Mouse (Mus musculus): ENCODE data around the gene Gls. TPM values are rescaled to one million over a fixed set of nuclear protein-coding genes. Genes with fewer than 3 reads are reported as not detected.

Gene Gls
- total RNA-seq, 2 experiments from 2014 or later, result 57.0 to 77.5 TPM

GRCm38 (mm10) chr1:52121052-52121451 is 112.0 kb downstream of the Gls start:
- no peak for DNase-seq

DNA sequence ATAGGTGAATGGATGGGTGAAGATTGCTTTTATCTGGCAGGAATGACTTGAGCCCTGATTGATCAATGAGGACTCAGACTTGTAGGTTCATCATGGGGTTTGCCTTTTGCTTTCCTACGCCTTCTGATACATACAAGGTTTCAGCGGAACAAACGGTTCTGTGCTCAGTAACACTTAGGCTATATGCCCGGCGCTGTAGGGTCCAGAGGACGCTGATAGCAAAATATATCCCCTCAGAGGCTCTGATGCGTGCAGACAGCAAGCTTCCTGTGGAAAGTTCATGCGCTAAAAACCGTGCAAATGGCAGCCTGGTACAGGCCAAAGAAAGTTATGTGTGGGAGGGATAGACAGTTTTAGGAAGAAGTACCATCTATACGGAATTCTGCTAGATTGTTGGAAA is 112.8 kb downstream of the Gls start:
- DNase-seq, result no peak

DNA sequence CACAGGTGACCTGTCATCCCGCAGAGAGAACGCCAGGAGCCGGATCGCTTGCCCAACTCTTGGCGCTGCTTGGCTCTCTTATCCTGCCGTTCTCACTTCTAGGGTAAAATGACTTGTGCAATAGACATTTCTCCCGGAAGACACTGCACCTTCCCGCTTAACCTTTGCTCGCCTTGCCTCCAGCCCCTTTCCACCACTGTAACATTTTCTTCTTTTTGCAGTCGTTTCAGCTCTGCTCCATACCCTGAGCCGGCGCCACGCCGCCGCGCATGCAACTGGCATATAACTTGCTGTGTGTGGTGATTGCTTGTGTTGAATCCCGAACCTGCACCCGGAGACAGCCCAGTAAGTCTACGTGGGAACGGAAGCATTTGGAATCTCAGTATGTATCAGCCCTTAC is 113.3 kb downstream of the Gls start:
- DNase-seq, result no peak

DNA sequence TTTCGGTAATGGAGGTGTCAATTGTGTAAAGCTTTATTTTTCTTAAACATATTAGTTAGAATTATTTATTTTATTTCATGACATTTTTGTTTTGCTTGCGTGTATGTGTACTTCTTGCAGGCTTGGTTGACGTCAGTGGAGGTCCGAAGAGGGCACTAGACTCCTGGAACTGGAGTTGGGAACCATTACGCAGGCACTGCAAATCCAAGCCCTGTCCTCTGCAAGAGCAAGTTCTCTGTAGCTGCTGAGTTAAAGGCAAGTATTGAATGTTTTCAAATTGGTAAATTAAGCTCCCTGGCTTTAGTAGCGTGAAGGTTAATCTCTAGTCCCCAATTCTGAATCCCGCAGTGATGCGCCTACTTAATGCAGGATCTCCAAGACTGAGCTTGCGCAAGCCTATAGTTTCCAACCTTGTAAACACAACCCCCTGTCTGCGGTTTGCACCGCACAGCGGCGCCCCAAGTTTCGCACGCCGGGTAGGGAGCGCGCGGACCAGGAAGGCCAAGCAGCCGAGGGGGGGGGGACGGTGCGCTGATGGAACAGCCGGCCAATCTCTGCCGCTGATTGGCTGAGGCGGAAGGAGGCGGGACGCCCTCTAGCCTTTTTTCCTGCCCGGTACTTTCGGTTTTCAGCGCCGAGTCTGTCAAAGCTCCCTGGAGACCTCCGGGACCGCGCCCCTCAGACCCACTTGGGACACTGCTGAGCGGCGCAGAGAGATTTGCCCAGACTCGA is 114.0 kb downstream of the Gls start, which contains the start of gene Stat1:
Stat1 (plus strand) TSS at position 581 of the 732 bp plus-strand sequence.
- DNase-seq, result peak; percentile 88

- no peak for DNase-seq
Measured at GRCm38 (mm10) chr1:52117777-52118176, 115.3 kb downstream of the Gls start.

DNA sequence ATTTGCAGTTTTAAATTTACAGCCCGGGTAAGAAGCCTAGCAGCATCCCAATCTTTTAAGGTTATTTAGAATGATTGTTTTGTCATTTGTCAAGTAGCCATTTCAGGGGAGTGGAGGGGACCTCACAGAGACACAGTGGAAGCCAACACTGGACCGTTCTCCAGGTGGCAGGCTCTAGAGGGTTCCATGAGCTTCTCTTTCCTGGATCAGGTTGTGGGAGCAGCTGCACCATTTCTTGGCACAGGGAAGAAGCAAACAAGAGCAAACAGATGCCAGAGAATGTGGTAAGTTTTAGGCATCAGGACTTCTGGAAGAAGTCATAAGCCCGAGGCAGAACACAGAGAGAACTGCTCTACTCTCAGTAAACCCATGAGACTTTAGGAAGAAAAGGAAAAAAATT is 116.6 kb downstream of the Gls start:
- no peak for DNase-seq

DNA sequence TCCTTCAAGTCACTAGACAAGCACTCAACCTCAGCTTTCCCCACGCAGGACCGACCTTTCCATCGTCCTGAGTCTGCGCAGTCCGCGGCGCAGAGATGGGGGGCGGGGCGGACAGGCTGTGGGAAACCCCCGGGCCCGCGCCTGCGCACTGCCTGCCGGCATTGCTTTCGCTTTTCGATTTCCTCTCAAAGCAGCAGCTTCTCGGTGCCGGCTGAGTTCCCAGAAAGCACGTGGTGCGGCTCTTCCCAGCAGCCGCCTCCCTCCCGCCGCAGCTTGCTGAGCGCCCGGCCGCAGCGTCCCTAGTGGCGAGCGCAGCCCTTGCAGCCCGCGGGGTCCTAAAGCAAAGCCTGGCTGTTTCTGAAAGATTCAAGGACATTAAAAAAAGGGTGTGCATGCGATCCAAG is 119.4 kb downstream of the Gls start:
- peak; percentile 98 for DNase-seq

Other genes starting within 250 kb of the Gls start
- gene Stat4, start 246.1 kb downstream of the Gls start, total RNA-seq (2021), result not detected
- 10 to 100 TPM; 12.2 to 13.4 TPM for gene Stat1, start 113.8 kb downstream of the Gls start, total RNA-seq (2021)